Mouse (Mus musculus) stomach, postnatal 0 days (tissue): ENCODE measurements at regions not wholly inside any gene's neighbourhood (a gene's known extent, or its start where the extent isn't known, plus 50 kb on each side); places are given as distances from the start of the nearest gene placed in this dataset.

ENCODE experiments used
- CTCF ChIP-seq: IDR thresholded peaks from 2 replicates; pipeline ENCODE4 v1.5.1; 2016; ENCODE audit warnings: antibody characterized with exemption, low read depth, mild to moderate bottlenecking, moderate library complexity
- EP300 ChIP-seq: optimal IDR thresholded peaks from 2 replicates; pipeline ENCODE3; 2016; ENCODE audit warnings: antibody characterized with exemption

- TF ChIP-seq CTCF: no peak
- TF ChIP-seq EP300: no peak
These were observed 293.9 kb upstream of the Negr1 start for GRCm38 (mm10) chr3:156267727-156268126.
